Mouse (Mus musculus) liver, adult 2 months (tissue): ENCODE measurements around the gene Ldlrad2.

Source experiments
- CTCF ChIP-seq: fragments of 200-500 bp; IDR thresholded peaks from 2 replicates; pipeline ENCODE4 v1.5.1; 2011; ENCODE audit warnings: low read depth, low read length, control low read depth
- POLR2A ChIP-seq: fragments of 200-500 bp; IDR thresholded peaks from 2 replicates; pipeline ENCODE4 v1.6.1; 2011; ENCODE audit warnings: low read length, control low read depth; ENCODE audit not compliant: insufficient read depth; ENCODE audit errors: extremely low read depth

- TF ChIP-seq CTCF: no peak
- TF ChIP-seq POLR2A: no peak
Observed at GRCm38 (mm10) chr4:137594496-137595270, 20.3 kb upstream of the Ldlrad2 start.
